Mouse (Mus musculus) embryonic facial prominence, embryonic 13.5 days (tissue): ENCODE results near the gene Haghl. TPM values are rescaled to one million over a fixed set of nuclear protein-coding genes. Genes with fewer than 3 reads are reported as not detected.

Experiments used
- ATAC-seq: fragments of 200-750 bp; cut with Nextera tagmentation; 2 replicates; pipeline ENCODE4 v1.8.0; 2017; ENCODE audit warnings: low read depth; ENCODE audit not compliant: insufficient number of reproducible peaks, insufficient read depth, low FRiP score, low TSS enrichment
- H3K27ac ChIP-seq: fragments of 300-500 bp; sonication (generic); 2 replicates; pipeline ENCODE4 v1.5.1; 2015; ENCODE audit warnings: moderate library complexity, mild to moderate bottlenecking, inconsistent platforms
- H3K27me3 ChIP-seq: fragments of 300-500 bp; sonication (generic); 2 replicates; pipeline ENCODE4 v1.6.1; 2015; ENCODE audit warnings: mild to moderate bottlenecking, inconsistent platforms
- H3K36me3 ChIP-seq: fragments of 300-500 bp; sonication (generic); 2 replicates; pipeline ENCODE4 v1.6.1; 2015; ENCODE audit warnings: mild to moderate bottlenecking, inconsistent platforms
- H3K4me1 ChIP-seq: fragments of 300-500 bp; sonication (generic); 2 replicates; pipeline ENCODE4 v1.6.1; 2015; ENCODE audit warnings: inconsistent platforms
- H3K4me2 ChIP-seq: fragments of 300-500 bp; sonication (generic); 2 replicates; pipeline ENCODE4 v1.6.1; 2015; ENCODE audit warnings: moderate library complexity, mild to moderate bottlenecking, inconsistent platforms
- H3K4me3 ChIP-seq: fragments of 300-500 bp; sonication (generic); 2 replicates; pipeline ENCODE4 v1.5.1; 2015; ENCODE audit warnings: mild to moderate bottlenecking, inconsistent platforms
- H3K9ac ChIP-seq: fragments of 300-500 bp; sonication (generic); 2 replicates; pipeline ENCODE4 v1.6.1; 2015; ENCODE audit warnings: mild to moderate bottlenecking, inconsistent platforms
- H3K9me3 ChIP-seq: fragments of 300-500 bp; sonication (generic); 2 replicates; pipeline ENCODE4 v1.6.1; 2016; ENCODE audit warnings: inconsistent platforms
- WGBS: fragments of 180-500 bp; shearing (Covaris S2); methylation state at CpG from one replicate; pipeline ENCODE4 v1.1.7; 2015; ENCODE audit warnings: mixed read lengths; 5-methylcytosine and 5-hydroxymethylcytosine counted together
- polyA plus RNA-seq: library from polyadenylated mRNA; unstranded; fragments of >200 nt; fragmentation: Nextera tagmentation; extraction: Ambion mirVana; gene quantifications from 2 replicates; pipeline ENCODE4 v1.2.1, GENCODE M21; 2015

Gene Haghl
- polyA plus RNA-seq, 1 experiment from 2014 or later = 89.5 TPM

DNA sequence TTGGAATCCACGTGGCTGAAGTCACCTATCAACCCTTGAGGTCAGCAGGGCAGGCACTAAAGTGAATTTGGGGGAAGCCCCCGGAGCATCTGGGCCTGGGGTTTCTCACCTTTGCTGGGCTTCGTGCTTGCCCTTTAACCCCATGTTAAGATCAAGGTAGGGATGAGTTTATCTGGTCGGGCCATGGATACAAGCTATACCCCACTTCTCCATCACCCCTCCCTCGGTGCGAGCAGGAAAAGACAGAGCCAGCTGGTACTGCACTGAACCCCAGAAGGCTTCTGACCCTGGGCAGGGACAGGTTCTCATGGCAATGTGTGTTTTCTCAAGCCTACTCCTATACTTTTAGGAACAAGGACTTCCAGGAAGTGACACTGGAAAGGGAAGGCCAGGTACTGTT is 4.1 kb downstream of the Haghl start:
- WGBS = 75% methylated on average over 6 of the region's 6 CpGs
- Histone ChIP-seq H3K9me3 (no peaks in the 10 kb centered on the region), H3K4me3 (no peak overlapping the region), H3K27ac (0 out of 2 replicates have a peak overlapping the region, but pooled peaks have one; percentile 22), H3K4me1 (peaks cover 18% of the 10 kb centered on the region), H3K36me3 (peaks cover 64% of the 10 kb centered on the region), H3K4me2 (no peak overlapping the region), H3K9ac (no peak overlapping the region), H3K27me3 (no peaks in the 10 kb centered on the region)
- no peak for ATAC-seq

DNA sequence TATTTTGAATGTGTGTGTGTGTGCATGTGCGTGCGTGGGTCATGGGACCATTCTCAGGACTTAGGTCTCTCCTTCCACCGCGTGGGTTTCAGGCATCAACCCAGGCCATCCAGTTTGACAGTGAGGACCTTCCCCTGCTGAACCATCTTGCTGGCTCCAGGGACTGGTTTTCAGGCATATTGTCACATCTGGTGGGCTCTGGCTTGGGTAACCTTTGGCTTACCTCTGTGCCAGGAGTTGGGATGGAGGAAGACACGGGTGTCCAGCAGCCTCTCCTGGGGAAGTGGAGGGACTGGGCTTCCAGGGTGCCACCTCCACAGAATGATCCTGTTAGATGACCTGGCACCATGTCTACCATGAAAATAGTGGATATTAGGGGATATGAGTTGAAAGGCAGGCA is 7.5 kb downstream of the Haghl start:
- ATAC-seq = no peak
- Histone ChIP-seq H3K27ac (no peak overlapping the region), H3K36me3 (peaks cover 50% of the 10 kb centered on the region), H3K4me1 (peaks cover 8% of the 10 kb centered on the region), H3K4me2 (no peak overlapping the region), H3K4me3 (no peak overlapping the region), H3K9ac (no peak overlapping the region), H3K27me3 (no peaks in the 10 kb centered on the region), H3K9me3 (no peaks in the 10 kb centered on the region)
- 92% methylated on average over 5 of the region's 5 CpGs for WGBS

DNA sequence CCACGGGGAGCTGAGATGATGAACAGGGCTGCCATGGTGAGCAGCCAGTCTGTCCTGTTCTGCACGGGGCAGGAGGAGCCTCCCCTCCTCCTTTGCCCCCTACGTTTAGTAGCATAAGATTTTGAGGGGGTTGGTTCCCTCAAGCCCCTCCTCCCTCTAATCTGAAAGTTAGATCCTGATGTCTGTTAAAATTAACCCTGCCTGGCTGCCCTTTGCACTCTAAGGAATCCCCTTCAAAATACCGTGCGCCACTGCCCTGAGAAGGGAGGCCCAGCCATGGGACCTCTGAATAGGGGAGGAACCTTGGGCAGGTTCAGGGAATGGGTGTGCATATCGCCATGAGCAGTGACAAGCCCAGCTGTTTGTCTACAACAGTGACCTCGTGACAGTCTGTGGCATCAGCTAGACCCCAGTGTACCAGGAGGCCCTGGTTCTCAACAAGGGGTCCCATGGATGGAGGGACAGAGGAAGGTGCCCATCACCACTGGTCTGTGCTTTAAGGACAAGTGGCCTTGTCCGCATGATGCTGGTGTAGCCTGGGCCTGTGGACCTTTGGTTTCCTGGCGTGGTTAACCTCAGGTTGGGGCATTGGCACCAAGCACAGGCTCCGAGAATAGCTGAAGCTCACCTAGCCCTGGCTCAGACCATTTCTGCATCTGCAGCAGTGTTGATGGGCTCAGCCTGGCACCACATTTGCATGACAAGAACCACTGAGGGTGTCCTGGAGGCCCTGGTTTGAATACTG is 10.0 kb downstream of the Haghl start:
- no peak for ATAC-seq
- no peak overlapping the region for H3K4me2 ChIP-seq
- no peak overlapping the region for H3K27ac ChIP-seq
- peaks cover 8% of the 10 kb centered on the region for H3K4me1 ChIP-seq
- H3K9ac ChIP-seq = no peak overlapping the region
- no peaks in the 10 kb centered on the region for H3K9me3 ChIP-seq
- H3K27me3 ChIP-seq = no peaks in the 10 kb centered on the region
- no peak overlapping the region for H3K4me3 ChIP-seq
- H3K36me3 ChIP-seq = peaks cover 25% of the 10 kb centered on the region
- 75% methylated on average over 10 of the region's 10 CpGs for WGBS

DNA sequence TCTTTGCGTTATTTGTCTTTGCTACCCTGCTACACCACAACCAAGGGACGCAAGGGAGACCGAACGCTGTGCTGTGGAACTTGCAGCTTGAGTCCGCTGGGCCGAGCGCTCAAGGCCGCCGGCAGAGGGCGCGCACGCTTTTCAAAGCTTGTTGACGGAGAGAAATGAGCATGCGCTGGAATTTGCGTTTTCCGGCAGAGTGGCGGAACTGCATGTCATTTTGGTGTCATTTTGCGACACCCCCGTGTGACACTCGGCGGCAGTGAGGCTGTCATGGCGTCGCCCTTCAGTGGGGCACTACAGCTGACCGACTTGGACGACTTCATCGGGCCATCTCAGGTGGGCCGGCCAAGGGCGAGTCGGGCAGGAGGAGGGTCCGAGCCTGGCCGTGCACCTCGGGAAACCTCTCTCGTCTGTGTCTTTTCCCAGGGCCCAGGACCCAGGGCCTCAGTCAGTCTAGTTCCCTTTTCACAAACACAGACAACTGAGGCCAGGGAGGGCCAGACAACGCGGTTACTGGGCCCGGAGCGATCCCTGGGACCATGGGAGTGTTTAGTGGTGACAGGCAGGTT is 11.8 kb downstream of the Haghl start, which contains the start of gene Narfl:
Gene Narfl, plus strand, starts transcription at position 228 of the 572 bp plus-strand sequence.
- Histone ChIP-seq H3K27me3 (0 out of 2 replicates have a peak, but pooled peaks cover 7% of the 10 kb centered on the region), H3K4me2 (peak within 1 kb of the TSS; percentile 93), H3K9me3 (no peaks in the 10 kb centered on the region), H3K27ac (no peak within 1 kb of the TSS), H3K36me3 (peaks cover 9% of the 10 kb centered on the region), H3K4me3 (peak within 1 kb of the TSS; percentile 86), H3K4me1 (peaks cover 8% of the 10 kb centered on the region), H3K9ac (peak within 1 kb of the TSS; percentile 91)
- ATAC-seq = peak; percentile 63; the same call in 1 of the 2 replicates
- WGBS = under 1% methylated on average over 37 of the region's 37 CpGs

DNA sequence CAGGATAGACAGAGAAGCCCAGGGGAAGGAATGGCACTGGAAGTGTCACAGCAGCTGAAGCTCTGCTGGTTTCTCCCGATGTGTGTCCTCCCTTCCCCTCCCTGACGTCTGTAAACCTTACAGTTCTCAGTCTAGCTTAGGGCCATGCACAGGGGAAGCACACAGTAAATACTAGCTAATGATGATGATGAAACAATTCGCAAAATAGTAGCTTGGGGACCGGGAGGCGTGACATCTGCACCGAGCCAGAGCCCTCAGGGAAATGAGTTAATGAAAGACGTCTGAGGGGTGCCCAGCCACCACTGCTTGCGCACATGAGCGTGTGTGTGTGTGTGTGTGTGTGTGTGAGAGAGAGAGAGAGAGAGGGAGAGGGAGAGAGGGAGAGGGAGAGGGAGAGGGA is 16.1 kb downstream of the Haghl start:
- WGBS = 33% methylated on average over 9 of the region's 9 CpGs
- no peak overlapping the region for H3K4me2 ChIP-seq
- peaks cover 4% of the 10 kb centered on the region for H3K4me1 ChIP-seq
- peaks cover 9% of the 10 kb centered on the region; the same call in 1 of the 2 replicates for H3K27me3 ChIP-seq
- H3K4me3 ChIP-seq = no peak overlapping the region
- no peaks in the 10 kb centered on the region for H3K9me3 ChIP-seq
- H3K9ac ChIP-seq = 0 out of 2 replicates have a peak overlapping the region, but pooled peaks have one; percentile 21
- no peak for ATAC-seq
- H3K27ac ChIP-seq = no peak overlapping the region
- no peaks in the 10 kb centered on the region for H3K36me3 ChIP-seq

DNA sequence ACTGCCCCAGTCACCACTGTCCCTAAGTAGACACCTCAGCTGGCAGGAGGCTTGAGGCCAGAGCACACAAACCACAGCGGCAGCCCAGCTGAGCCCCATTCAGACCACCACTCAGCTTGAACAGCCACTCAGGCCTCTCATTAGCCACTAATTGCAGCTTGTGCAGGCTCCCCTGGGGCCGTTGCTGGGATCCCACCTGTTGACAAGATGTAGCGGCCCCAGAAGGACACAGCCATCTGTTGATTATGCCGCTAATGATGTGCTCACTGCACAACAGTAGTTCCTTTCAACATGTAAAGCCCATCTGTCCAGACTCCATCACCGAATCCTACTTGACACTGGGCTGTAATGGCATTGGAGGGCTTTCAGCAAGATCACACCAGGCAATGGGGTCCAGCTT is 19.6 kb downstream of the Haghl start:
- H3K9me3 ChIP-seq = no peaks in the 10 kb centered on the region
- ATAC-seq = no peak
- no peak overlapping the region for H3K9ac ChIP-seq
- H3K27me3 ChIP-seq = peaks cover 9% of the 10 kb centered on the region; the same call in 1 of the 2 replicates
- 36% methylated on average over 5 of the region's 5 CpGs for WGBS
- H3K4me3 ChIP-seq = no peak overlapping the region
- no peaks in the 10 kb centered on the region for H3K4me1 ChIP-seq
- H3K4me2 ChIP-seq = no peak overlapping the region
- H3K36me3 ChIP-seq = no peaks in the 10 kb centered on the region
- H3K27ac ChIP-seq = no peak overlapping the region

DNA sequence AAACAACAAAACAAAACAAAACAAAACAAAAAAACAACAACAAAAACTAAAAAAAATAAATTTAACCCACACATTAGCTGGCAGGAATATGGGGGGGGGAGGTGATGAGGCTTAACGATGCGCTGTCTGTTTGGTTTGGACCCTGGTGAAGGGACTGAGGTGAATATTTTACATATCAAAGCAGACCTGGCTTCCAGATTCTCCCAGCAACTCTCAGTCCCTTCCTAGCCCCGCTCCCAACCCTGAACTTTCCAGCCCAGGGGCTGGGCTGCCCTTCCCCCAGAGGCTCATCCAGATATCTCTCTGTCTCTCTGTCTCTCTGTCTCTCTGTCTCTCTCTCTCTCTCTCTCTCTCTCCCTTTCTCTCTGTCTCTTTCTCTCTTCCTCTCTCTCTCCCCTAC is 22.9 kb downstream of the Haghl start:
- 43% methylated on average over 3 of the region's 3 CpGs for WGBS
- H3K27me3 ChIP-seq = peaks cover 2% of the 10 kb centered on the region; the same call in 1 of the 2 replicates
- no peaks in the 10 kb centered on the region for H3K4me1 ChIP-seq
- H3K9me3 ChIP-seq = no peaks in the 10 kb centered on the region
- no peak for ATAC-seq
- H3K27ac ChIP-seq = no peak overlapping the region
- no peaks in the 10 kb centered on the region for H3K36me3 ChIP-seq
- H3K4me3 ChIP-seq = no peak overlapping the region
- no peak overlapping the region for H3K4me2 ChIP-seq
- no peak overlapping the region for H3K9ac ChIP-seq

DNA sequence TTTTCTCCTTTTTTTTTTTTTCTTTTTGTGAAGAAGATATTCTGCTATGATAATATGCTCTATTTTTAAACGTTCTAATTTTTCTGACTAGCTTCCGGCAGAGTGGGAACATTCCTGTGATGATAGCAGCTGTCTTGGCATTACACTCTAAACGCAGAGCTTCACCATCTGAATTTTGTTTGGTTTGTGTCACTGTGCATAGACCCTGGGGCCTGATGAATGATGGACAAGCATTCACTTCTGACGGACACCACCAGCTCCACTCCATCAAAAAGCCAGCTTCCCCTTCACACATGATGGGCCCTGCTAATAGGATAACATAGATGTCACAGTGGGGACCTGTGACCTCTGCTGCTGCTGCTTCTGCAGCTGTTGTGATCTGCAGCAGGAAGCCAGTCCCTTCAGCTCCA is 23.9 kb downstream of the Haghl start:
- 43% methylated on average over 4 of the region's 4 CpGs for WGBS

DNA sequence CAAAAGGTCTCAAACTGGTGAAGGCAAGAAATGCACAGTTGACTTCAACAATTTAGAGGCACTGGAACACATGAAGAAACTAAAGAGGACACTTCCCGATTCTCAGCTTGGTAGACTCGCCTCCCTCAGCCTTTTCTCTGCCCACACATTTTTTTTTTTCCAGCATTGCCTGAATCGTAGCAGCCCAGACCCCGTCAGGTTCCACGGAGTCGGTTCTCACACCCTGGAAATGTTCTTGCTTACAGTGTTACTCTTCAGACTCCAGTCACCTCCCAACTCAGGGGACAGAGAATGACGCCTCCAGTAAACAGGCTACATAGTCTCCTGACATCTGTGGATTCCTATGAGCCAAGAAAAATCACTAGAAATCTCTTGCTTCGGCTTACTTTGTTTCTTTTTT is 25.3 kb downstream of the Haghl start:
- no peak for ATAC-seq
- no peak overlapping the region for H3K4me2 ChIP-seq
- H3K9ac ChIP-seq = no peak overlapping the region
- 0 out of 2 replicates have a peak, but pooled peaks cover 4% of the 10 kb centered on the region for H3K4me1 ChIP-seq
- H3K27me3 ChIP-seq = no peaks in the 10 kb centered on the region
- no peak overlapping the region for H3K4me3 ChIP-seq
- no peak overlapping the region for H3K27ac ChIP-seq
- H3K9me3 ChIP-seq = no peaks in the 10 kb centered on the region
- no peaks in the 10 kb centered on the region for H3K36me3 ChIP-seq
- 78% methylated on average over 8 of the region's 8 CpGs for WGBS

More for the DNA sequence above, 23.9 kb downstream of the Haghl start:
- Histone ChIP-seq H3K9ac (no peak overlapping the region), H3K27ac (no peak overlapping the region), H3K4me3 (no peak overlapping the region), H3K4me1 (no peaks in the 10 kb centered on the region), H3K36me3 (no peaks in the 10 kb centered on the region), H3K4me2 (no peak overlapping the region), H3K9me3 (no peaks in the 10 kb centered on the region), H3K27me3 (no peaks in the 10 kb centered on the region)
- no peak for ATAC-seq

DNA sequence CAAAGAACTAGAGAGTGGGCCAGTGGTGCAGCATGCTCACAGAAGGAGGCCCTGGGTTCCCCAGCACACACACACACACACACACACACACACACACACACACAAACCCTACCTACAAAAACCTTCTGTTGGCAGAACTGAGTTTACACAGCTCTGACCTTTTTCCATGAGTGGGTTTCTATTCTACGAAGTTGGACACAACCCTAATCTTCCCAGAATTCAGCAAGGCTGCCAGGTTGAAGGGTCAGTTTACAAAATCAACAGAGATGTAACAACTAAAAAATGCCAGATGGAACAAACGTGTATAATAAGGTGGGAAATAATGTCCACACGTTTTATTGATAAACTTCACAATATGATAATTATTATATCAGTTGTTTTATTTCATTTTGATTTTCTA is 27.8 kb downstream of the Haghl start:
- 54% methylated on average over 3 of the region's 3 CpGs for WGBS
- Histone ChIP-seq H3K4me3 (no peak overlapping the region), H3K4me1 (0 out of 2 replicates have a peak, but pooled peaks cover 4% of the 10 kb centered on the region)

DNA sequence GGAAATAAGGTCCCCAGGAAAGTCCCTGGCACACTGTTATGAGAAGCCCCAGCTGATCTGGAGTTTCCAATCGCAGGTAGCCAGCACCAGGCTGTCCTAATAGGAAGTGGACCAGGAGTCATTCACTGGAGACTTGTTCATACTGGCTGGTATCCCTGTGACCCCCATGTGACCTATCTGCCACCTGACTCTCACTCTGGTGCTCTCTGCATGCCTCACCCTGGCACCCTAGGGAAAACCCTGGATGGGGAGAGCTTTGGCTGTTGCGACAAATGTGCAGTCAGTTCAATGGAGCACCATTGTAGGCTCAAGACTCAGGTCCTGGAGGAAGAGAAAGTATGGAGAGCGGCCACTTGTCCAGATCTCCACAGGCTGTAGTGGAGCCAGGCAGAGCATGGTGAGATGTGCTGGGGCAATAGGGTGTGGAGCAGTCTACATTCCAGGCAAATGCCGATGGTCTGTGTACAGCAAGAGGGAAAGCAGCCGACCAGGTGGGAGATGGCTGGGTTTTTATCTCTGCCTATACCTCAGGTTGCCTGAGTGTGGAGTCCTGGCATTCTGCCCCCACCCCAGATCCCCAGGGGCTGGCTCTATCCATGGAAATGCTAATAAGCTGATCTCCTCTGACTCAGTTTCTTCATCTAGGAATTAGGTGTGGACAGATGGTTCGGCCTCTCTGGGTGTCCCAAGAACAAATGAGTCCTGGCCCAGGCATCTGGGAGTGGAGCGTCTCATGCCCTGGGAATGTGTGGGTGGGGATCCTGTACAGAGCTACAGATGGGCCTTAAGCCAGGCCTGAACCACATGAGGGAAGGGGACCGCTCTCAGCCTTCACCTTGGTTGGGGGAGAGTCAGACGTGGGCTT is 28.9 kb downstream of the Haghl start:
- Histone ChIP-seq H3K36me3 (no peaks in the 10 kb centered on the region), H3K27me3 (no peaks in the 10 kb centered on the region), H3K27ac (no peak overlapping the region), H3K4me2 (no peak overlapping the region), H3K4me3 (no peak overlapping the region), H3K9ac (no peak overlapping the region), H3K9me3 (no peaks in the 10 kb centered on the region), H3K4me1 (peaks cover 5% of the 10 kb centered on the region)
- no peak for ATAC-seq
- WGBS = 76% methylated on average over 9 of the region's 9 CpGs

More for the DNA sequence above, 27.8 kb downstream of the Haghl start:
- Histone ChIP-seq H3K4me2 (no peak overlapping the region), H3K36me3 (no peaks in the 10 kb centered on the region), H3K9me3 (no peaks in the 10 kb centered on the region), H3K27me3 (no peaks in the 10 kb centered on the region), H3K9ac (no peak overlapping the region), H3K27ac (no peak overlapping the region)
- no peak for ATAC-seq
